Mouse (Mus musculus): Measurements from ENCODE around the gene Furin. TPM values are rescaled to one million over a fixed set of nuclear protein-coding genes. Genes with fewer than 3 reads are reported as not detected.

The Furin gene
- total RNA-seq, 2 experiments from 2014 or later: 37.7 to 43.7 TPM

- no peak for DNase-seq (ENCODE audit: low spot score in 2 of 2)
Measured at GRCm38 (mm10) chr7:80429661-80430060, 24.4 kb upstream of the Furin start.

- DNase-seq (ENCODE audit: low spot score in 2 of 2): no peak
Measured at GRCm38 (mm10) chr7:80427730-80428129, 22.5 kb upstream of the Furin start.

GRCm38 (mm10) chr7:80426363-80426762 is 21.1 kb upstream of the Furin start:
- DNase-seq (ENCODE audit: low spot score in 2 of 2): no peak

DNA sequence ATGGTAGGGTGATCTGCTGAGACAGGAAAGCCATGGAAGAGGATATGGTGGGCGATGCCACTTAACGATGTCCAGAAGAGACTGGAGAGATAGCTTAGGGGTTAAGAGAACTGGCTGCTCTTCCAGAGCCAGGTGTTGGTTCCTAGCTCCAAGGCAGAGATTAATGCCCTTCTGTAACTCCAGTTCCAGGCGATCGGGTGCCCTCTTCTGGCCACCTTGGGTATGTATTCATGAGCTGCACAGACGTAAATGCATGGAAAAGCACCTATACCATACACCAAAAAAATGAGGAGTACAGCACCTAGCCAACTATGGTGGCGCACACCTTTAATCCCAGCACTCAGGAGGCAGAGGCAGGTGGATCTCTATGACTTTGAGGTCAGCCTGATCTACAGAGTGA is 19.5 kb upstream of the Furin start:
- DNase-seq (ENCODE audit: low spot score in 2 of 2): no peak

DNA sequence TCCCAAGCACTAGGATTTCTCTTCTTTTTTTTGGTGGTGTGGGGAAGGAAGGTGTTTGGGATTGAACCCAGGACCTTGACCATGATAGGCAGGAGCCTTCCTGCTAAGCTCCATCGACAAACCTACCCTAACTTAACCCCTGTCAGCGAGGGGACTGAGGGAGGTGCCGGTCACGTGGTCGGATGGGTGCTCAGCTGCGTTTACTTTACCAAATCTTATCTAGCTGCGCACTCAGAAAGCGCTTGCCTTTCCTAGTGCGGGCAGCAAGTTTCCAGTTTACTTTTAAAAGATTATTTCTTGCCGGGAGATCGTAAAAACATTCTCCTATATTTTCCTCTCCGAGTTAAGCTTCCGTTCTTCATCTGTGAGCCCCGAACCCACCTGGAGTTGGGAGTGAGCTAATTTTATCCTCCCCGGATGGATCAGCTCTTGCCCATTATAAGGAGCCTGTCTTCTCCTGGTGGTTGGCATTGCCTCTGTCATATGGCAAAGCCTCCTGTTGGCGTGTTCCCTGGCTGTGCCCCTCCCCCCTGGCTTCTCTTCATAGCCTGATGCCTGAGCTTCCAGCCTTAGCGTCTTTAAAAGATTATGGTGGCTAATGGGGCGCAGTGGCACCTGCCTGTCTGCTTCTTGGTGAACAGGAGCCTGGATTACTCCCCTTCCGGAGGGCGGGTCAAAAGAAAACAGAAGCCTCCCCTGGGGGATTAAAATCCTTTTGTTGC is 17.7 kb upstream of the Furin start:
- peak in 1 of 2 experiments; percentile 71 for DNase-seq (ENCODE audit: low spot score in 2 of 2)

- DNase-seq (ENCODE audit: low spot score in 2 of 2): no peak
Measured at GRCm38 (mm10) chr7:80421576-80421975, 16.3 kb upstream of the Furin start.

DNA sequence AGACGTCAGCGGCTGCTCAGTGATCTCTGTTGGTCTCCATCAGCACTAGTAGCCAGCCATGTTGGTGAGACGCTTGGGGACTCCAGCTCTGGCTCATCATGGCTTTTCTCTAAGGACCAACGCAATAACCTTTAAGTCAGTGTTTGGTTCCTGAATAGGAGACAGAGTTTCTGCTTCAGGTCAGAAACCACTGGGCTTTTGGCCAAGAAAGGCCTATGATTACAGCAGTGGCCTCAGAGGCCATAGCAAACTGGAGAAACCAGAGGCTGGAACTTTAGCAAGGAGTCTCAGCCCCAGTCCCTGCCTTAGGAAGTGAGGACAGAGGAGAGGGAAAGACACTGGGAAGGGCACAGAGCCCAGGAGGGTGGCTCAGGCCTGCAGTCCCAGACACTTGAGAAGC is 15.3 kb upstream of the Furin start:
- DNase-seq (ENCODE audit: low spot score in 2 of 2): no peak

DNA sequence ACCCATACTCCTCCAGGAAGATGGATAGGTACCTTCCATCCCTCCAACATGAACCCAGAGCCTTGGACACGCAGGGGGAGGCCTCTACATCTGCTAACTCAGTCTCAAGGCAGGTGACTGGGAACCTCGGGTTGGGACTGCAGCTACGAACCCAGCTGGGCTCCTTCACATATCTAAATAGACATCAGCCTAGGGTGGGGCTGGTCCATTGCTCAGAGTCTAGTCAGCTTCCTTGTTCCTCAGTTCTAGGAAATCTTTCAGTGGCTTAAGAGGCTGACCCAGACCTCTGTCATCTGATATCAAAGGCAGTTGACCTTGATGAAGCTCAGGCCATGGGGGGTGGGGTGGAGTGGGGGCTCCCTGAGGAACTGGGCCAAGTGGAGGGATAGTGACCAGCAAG is 14.0 kb upstream of the Furin start:
- no peak for DNase-seq (ENCODE audit: low spot score in 2 of 2)

GRCm38 (mm10) chr7:80418036-80418435 is 12.8 kb upstream of the Furin start:
- no peak for DNase-seq (ENCODE audit: low spot score in 2 of 2)

DNA sequence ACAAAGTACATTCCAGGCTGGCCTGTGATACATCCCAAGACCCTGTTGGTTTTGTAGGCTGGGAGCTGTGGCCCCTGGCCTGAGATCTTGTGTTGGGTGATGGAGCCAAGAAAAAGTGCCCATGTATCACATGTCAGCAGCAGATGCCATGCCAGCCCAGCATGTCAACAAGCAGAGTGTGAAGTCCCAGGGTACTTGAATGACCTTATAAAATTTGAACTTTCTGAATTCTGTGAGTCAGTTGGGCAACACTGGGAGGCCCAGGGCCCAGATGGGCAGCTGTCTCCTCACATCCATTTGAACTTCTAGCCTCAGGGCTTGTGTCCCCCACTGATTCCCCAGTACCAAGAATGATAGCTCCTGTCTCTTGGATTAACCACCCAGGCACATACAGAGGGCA is 12.4 kb upstream of the Furin start:
- no peak for DNase-seq (ENCODE audit: low spot score in 2 of 2)

DNA sequence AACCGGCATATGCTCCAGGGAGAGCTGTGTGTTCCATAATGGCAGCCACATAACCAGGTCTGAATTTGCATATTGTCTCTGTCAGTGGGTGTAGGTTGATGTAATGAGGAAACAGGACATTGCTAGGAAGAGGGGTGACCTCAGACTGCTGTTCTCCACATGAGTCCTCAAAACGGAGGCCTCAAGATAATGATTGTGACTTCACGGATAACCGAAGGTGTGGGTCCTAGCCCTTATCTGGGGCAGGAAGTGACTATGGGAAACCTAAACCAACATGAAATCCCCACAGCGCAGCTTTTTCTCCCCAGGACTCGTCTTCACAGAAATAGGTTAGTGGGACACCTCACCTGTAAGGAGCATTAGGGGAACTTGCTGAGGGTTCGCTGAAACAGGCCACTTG is 11.7 kb upstream of the Furin start:
- no peak for DNase-seq (ENCODE audit: low spot score in 2 of 2)

GRCm38 (mm10) chr7:80414303-80414855 is 9.1 kb upstream of the Furin start:
- no peak for DNase-seq (ENCODE audit: low spot score in 2 of 2)

GRCm38 (mm10) chr7:80413512-80414302 is 8.5 kb upstream of the Furin start:
- no peak for DNase-seq (ENCODE audit: low spot score in 2 of 2)

GRCm38 (mm10) chr7:80412781-80413180 is 7.5 kb upstream of the Furin start:
- DNase-seq (ENCODE audit: low spot score in 2 of 2): no peak

DNA sequence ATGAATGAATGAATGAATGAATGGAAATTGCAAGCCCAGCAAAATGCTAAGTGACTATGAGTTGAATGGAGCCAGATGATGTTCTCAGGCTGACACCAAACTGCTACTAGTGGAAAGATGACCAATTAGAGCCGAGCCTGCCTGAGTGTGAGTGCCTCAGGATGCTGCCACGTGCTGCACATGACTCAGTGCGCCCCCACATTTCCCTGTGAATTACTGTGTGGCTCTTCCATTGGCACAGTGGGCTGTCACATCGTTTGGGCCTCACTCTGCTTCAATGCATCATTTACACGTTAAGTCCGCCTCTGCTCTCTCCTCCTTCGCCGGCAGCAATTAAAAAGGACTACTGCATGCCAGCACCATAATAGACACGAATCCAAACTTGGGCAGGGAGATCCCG is 7.0 kb upstream of the Furin start:
- DNase-seq (ENCODE audit: low spot score in 2 of 2): peak; percentile 74 to 82

DNA sequence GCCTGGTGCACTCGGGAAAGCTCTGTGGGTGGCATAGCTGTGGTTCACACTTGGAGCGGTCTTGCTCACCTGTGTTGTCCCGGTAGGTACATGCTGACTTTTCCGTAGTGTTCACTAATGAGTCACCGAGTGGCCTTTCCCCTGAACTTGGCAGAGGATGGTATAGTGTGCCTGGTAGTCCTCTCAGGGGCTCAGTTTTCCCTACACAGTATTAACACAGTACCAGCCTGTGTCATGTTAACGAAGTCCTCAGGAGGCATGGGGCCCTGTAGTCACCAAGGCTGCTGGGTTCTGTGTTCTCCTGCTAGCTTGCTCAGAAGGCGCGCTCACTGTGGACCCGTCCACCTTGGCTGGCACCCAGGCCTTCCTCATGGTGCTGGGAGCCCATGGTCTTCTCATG is 5.1 kb upstream of the Furin start:
- no peak for DNase-seq (ENCODE audit: low spot score in 2 of 2)

DNA sequence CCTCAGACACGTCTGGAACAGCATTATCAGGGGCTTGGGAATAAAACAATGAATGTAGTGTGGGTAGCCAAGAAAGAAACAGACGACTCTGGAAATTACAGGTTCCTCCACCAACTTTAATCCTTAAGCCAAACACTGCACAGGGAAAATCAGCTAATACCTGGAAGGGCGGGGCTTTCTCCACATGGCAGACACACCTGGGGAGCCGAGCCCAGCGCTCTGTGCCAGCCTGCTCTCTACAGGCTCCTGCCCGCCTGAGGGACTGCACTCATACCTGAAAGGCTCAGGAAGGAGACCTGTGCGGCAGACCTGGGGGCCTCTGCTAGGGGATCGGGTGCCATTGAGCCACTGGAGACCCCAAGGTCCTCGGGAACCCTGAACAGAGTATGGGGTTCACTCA is 2.5 kb upstream of the Furin start:
- no peak for DNase-seq (ENCODE audit: low spot score in 2 of 2)

- DNase-seq (ENCODE audit: low spot score in 2 of 2): no peak
Measured at GRCm38 (mm10) chr7:80406186-80406585, 950 bp upstream of the Furin start.

- DNase-seq (ENCODE audit: low spot score in 2 of 2): no peak
Measured at GRCm38 (mm10) chr7:80404101-80404894, 938 bp downstream of the Furin start.

GRCm38 (mm10) chr7:80403551-80403950 is 1.7 kb downstream of the Furin start:
- peak in 1 of 2 experiments; percentile 46 for DNase-seq (ENCODE audit: low spot score in 2 of 2)

GRCm38 (mm10) chr7:80402651-80403321 is 2.5 kb downstream of the Furin start:
- peak in 1 of 2 experiments; percentile 54 for DNase-seq (ENCODE audit: low spot score in 2 of 2)
